ENCODE assay signal across 8 mouse cellular contexts in the genomic region with DNA sequence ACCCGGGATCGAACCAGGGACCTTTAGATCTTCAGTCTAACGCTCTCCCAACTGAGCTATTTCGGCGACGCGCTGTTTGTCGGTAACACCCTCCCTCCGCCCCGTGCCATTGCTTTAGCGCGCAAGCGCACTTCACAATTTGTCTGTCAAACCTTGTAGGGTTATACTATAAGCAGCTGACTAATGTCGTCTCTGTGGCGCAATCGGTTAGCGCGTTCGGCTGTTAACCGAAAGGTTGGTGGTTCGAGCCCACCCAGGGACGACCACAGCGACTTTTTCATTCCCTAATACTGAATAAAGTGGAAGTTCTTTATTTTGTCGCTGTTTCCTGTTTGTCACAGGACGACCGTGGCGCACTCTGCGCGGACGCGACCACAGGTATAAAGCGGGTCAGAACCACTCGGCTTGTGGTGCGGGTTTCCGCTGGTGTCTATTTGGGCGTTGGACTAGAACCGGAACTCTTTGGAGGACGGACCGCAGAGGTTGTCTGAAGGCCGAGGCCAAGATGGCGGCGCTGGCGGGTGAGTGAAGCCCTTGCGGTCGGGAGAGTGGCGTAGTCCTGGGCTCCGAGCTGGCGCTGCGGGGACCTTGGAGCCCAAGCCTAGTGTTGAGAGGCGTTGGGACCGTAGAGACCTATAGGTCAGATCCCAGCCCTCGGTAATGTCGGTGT. TPM values are rescaled to one million over a fixed set of nuclear protein-coding genes. Genes with fewer than 3 reads are reported as not detected.
DNase-seq lines count a peak whose midpoint lies in the region; ATAC-seq and TF ChIP-seq lines count a peak whose summit lies in the region.

Gene Ndufs7, plus strand, starts transcription at position 151 of the 670 bp plus-strand sequence.

- peak; percentile 65; the same call in 1 of the 2 replicates for ATAC-seq in cerebellum, adult (ENCODE audit: insufficient number of reproducible peaks, low FRiP score, low TSS enrichment)
- ATAC-seq in forebrain, embryonic 13.5 days = peak; percentile 87
- ATAC-seq in liver, postnatal 0 days = peak; percentile 92
- peak; percentile 91 for ATAC-seq in neural tube, embryonic 14.5 days (ENCODE audit: low read depth)

- H3K27me3 ChIP-seq in ES-Bruce4 (ENCODE audit: control insufficient read depth, insufficient read depth, low read length, poor library complexity, severe bottlenecking) = no peaks in the 10 kb centered on the region
- no peaks in the 10 kb centered on the region for H3K27me3 ChIP-seq in forebrain, embryonic 13.5 days
- H3K27me3 ChIP-seq in liver, postnatal 0 days (ENCODE audit: insufficient read depth, low read length) = no peaks in the 10 kb centered on the region
- no peaks in the 10 kb centered on the region for H3K27me3 ChIP-seq in neural tube, embryonic 14.5 days (ENCODE audit: control insufficient read depth, insufficient read depth, low read length)

- peak; percentile 91 for TF ChIP-seq POLR2A in ES-Bruce4 (IDR thresholded peaks at IDR 0.05; ENCODE audit: insufficient read depth, low read length)

- under 1% methylated on average over 53 of the region's 53 CpGs for WGBS in forebrain, embryonic 13.5 days
- WGBS in large intestine, adult 2 months = under 1% methylated on average over 53 of the region's 53 CpGs
- under 1% methylated on average over 53 of the region's 53 CpGs for WGBS in liver, postnatal 0 days (ENCODE audit: insufficient replicate concordance)
- WGBS in neural tube, embryonic 14.5 days = under 1% methylated on average over 53 of the region's 53 CpGs

- intact Hi-C loops in heart, postnatal 10 days (cut with DNase I) = no loop called here

- peak within 1 kb of the TSS; percentile 95 for H3K4me3 ChIP-seq in ES-Bruce4 (ENCODE audit: low read depth, low read length)
- H3K4me3 ChIP-seq in forebrain, embryonic 13.5 days = peak within 1 kb of the TSS; percentile 72
- H3K4me3 ChIP-seq in liver, postnatal 0 days (ENCODE audit: low read depth, low read length) = peak within 1 kb of the TSS; percentile 86
- peak within 1 kb of the TSS; percentile 70 for H3K4me3 ChIP-seq in neural tube, embryonic 14.5 days (ENCODE audit: low read depth, low read length)

- peaks cover 1% of the 10 kb centered on the region for H3K4me1 ChIP-seq in ES-Bruce4 (ENCODE audit: control insufficient read depth, insufficient read depth, low read length)
- H3K4me1 ChIP-seq in forebrain, embryonic 13.5 days = peaks cover 27% of the 10 kb centered on the region
- peaks cover 17% of the 10 kb centered on the region for H3K4me1 ChIP-seq in liver, postnatal 0 days (ENCODE audit: insufficient read depth)
- peaks cover 11% of the 10 kb centered on the region for H3K4me1 ChIP-seq in neural tube, embryonic 14.5 days (ENCODE audit: control insufficient read depth, insufficient read depth, low read length)

- peak within 1 kb of the TSS; percentile 70 for H3K9ac ChIP-seq in ES-Bruce4 (ENCODE audit: low read depth, poor library complexity, severe bottlenecking)
- peak within 1 kb of the TSS; percentile 85 for H3K9ac ChIP-seq in forebrain, embryonic 13.5 days
- peak within 1 kb of the TSS; percentile 92 for H3K9ac ChIP-seq in liver, postnatal 0 days (replicated peaks)
- peak within 1 kb of the TSS; percentile 83 for H3K9ac ChIP-seq in neural tube, embryonic 14.5 days (replicated peaks; ENCODE audit: low read depth, low read length)

- peak within 1 kb of the TSS; percentile 82 for H3K4me2 ChIP-seq in forebrain, embryonic 13.5 days
- H3K4me2 ChIP-seq in liver, postnatal 0 days (ENCODE audit: low read depth, low read length) = peak within 1 kb of the TSS; percentile 87
- H3K4me2 ChIP-seq in neural tube, embryonic 14.5 days (ENCODE audit: low read depth, low read length) = peak within 1 kb of the TSS; percentile 97

- DNase-seq in heart, postnatal 10 days = peak; percentile 97 to 98
- peak; percentile 83 for DNase-seq in large intestine, adult 2 months (ENCODE audit: low read depth, low spot score)
- DNase-seq in liver, postnatal 0 days = peak; percentile 93
- peak; percentile 93 for DNase-seq in testis, postnatal 10 days (ENCODE audit: low spot score)

- peak within 1 kb of the TSS; percentile 37; the same call in 1 of the 2 replicates for H3K27ac ChIP-seq in ES-Bruce4 (ENCODE audit: insufficient read depth, low read length)
- H3K27ac ChIP-seq in forebrain, embryonic 13.5 days = peak within 1 kb of the TSS; percentile 83
- H3K27ac ChIP-seq in liver, postnatal 0 days (ENCODE audit: low read depth) = peak within 1 kb of the TSS; percentile 88
- H3K27ac ChIP-seq in neural tube, embryonic 14.5 days (ENCODE audit: low read depth, low read length) = peak within 1 kb of the TSS; percentile 89

- H3K9me3 ChIP-seq in ES-Bruce4 (replicated peaks; ENCODE audit: control insufficient read depth, insufficient read depth, low read length, poor library complexity, severe bottlenecking) = no peaks in the 10 kb centered on the region
- H3K9me3 ChIP-seq in forebrain, embryonic 13.5 days (replicated peaks) = no peaks in the 10 kb centered on the region
- no peaks in the 10 kb centered on the region for H3K9me3 ChIP-seq in liver, postnatal 0 days (ENCODE audit: low read length)
- no peaks in the 10 kb centered on the region for H3K9me3 ChIP-seq in neural tube, embryonic 14.5 days (ENCODE audit: control insufficient read depth, low read length)

- no peak for TF ChIP-seq CTCF in ES-Bruce4 (IDR thresholded peaks at IDR 0.05; ENCODE audit: low read depth, low read length)
- no peak for TF ChIP-seq CTCF in liver, postnatal 0 days (IDR thresholded peaks at IDR 0.05; ENCODE audit: low read depth)

- peak; percentile 71; the same call in 1 of the 2 replicates for TF ChIP-seq EP300 in ES-Bruce4 (IDR thresholded peaks at IDR 0.05; ENCODE audit: insufficient read depth, low read depth, low read length)
- peak; percentile 81 for TF ChIP-seq EP300 in liver, postnatal 0 days (IDR thresholded peaks at IDR 0.05; ENCODE audit: low read depth)

- H3K36me3 ChIP-seq in ES-Bruce4 (ENCODE audit: control insufficient read depth, insufficient read depth, low read length, poor library complexity, severe bottlenecking) = no peaks in the 10 kb centered on the region
- H3K36me3 ChIP-seq in forebrain, embryonic 13.5 days (ENCODE audit: poor library complexity, severe bottlenecking) = peaks cover 21% of the 10 kb centered on the region
- H3K36me3 ChIP-seq in liver, postnatal 0 days (replicated peaks; ENCODE audit: insufficient read depth, low read length) = peaks cover 13% of the 10 kb centered on the region
- H3K36me3 ChIP-seq in neural tube, embryonic 14.5 days (ENCODE audit: control insufficient read depth, insufficient read depth, low read length) = peaks cover 10% of the 10 kb centered on the region; the same call in 1 of the 2 replicates

RNA-seq across cellular contexts. Expression of gene Ndufs7, which starts in this region (rescaled TPM):
- 63.9 and 72.8 TPM in 2 replicates for polyA plus RNA-seq in ES-Bruce4 (2011; ENCODE audit: insufficient read depth, insufficient read length, low read depth, missing spikeins)
- polyA plus RNA-seq in forebrain, embryonic 13.5 days (2015; fragmentation: Nextera tagmentation; extraction: Ambion mirVana) = 267 and 274 TPM in 2 replicates
- total RNA-seq in heart, postnatal 10 days (2021) = 100 to 1,000 TPM; 609 to 639 TPM
- 553 and 570 TPM in 2 replicates for polyA plus RNA-seq in large intestine, adult 2 months (2012; rRNA removed)
- polyA plus RNA-seq in liver, postnatal 0 days (2015; fragmentation: Nextera tagmentation; extraction: Ambion mirVana) = 313 and 321 TPM in 2 replicates
- 309 and 366 TPM in 2 replicates for polyA plus RNA-seq in neural tube, embryonic 14.5 days (2014; fragmentation: Nextera tagmentation; extraction: Ambion mirVana)

Comparison
In these comparisons a context has a peak if more than half of its experiments do, and no peak if none do; other contexts are left out.
1. Peak in every context shown above with its lines: DNase-seq, ATAC-seq, H3K4me3 ChIP-seq and H3K27ac ChIP-seq.
2. H3K27ac ChIP-seq: peak in every context shown above with its lines; median percentile 89 in neural tube, embryonic 14.5 days; 88 in liver, postnatal 0 days; 83 in forebrain, embryonic 13.5 days; 37 in ES-Bruce4.